Mouse (Mus musculus) liver, embryonic 16.5 days (tissue): ENCODE results near the gene Maml2. TPM values are rescaled to one million over a fixed set of nuclear protein-coding genes. Genes with fewer than 3 reads are reported as not detected.

Experiments used
- ATAC-seq: fragments of 200-750 bp; cut with Nextera tagmentation; 2 replicates; pipeline ENCODE4 v1.8.0; 2017; ENCODE audit warnings: low read depth, mild to moderate bottlenecking, moderate number of reproducible peaks, moderate library complexity
- H3K27ac ChIP-seq: fragments of 300-500 bp; sonication (generic); 2 replicates; pipeline ENCODE4 v1.5.1; 2014; ENCODE audit warnings: mild to moderate bottlenecking, low read length
- H3K27me3 ChIP-seq: fragments of 300-500 bp; sonication (generic); 2 replicates; pipeline ENCODE4 v1.6.1; 2014; ENCODE audit warnings: low read depth, low read length, mixed read lengths; ENCODE audit not compliant: control insufficient read depth, insufficient read depth
- H3K36me3 ChIP-seq: fragments of 300-500 bp; sonication (generic); 2 replicates; pipeline ENCODE4 v1.6.1; 2014; ENCODE audit warnings: mild to moderate bottlenecking; ENCODE audit not compliant: control insufficient read depth, insufficient read depth
- H3K4me1 ChIP-seq: fragments of 300-500 bp; sonication (generic); 2 replicates; pipeline ENCODE4 v1.6.1; 2014; ENCODE audit warnings: low read depth, low read length, mixed read lengths; ENCODE audit not compliant: control insufficient read depth
- H3K4me2 ChIP-seq: fragments of 300-500 bp; sonication (generic); 2 replicates; pipeline ENCODE4 v1.6.1; 2014; ENCODE audit warnings: low read depth, low read length, mixed read lengths
- H3K4me3 ChIP-seq: fragments of 300-500 bp; sonication (generic); 2 replicates; pipeline ENCODE4 v1.5.1; 2014; ENCODE audit warnings: low read depth, mild to moderate bottlenecking, low read length
- H3K9ac ChIP-seq: fragments of 300-500 bp; sonication (generic); 2 replicates; pipeline ENCODE4 v1.6.1; 2014; ENCODE audit warnings: low read depth, low read length
- H3K9me3 ChIP-seq: fragments of 300-500 bp; sonication (generic); replicated peaks from 2 replicates; pipeline ENCODE4 v1.6.1; 2016; ENCODE audit warnings: low read length; ENCODE audit not compliant: control insufficient read depth
- WGBS: fragments of 180-500 bp; shearing (Covaris S2); extraction: QIAGEN DNeasy Blood & Tissue Kit; methylation state at CpG from one replicate; pipeline ENCODE4 v1.1.7; 2014; ENCODE audit not compliant: insufficient replicate concordance; 5-methylcytosine and 5-hydroxymethylcytosine counted together
- polyA plus RNA-seq: library from polyadenylated mRNA; unstranded; fragments of >200 nt; fragmentation: Nextera tagmentation; extraction: Ambion mirVana; gene quantifications from 2 replicates; pipeline ENCODE4 v1.2.1, GENCODE M21; 2015

Maml2 gene
- polyA plus RNA-seq, 1 experiment from 2014 or later, result 0.96 TPM

- H3K27me3 ChIP-seq, result no peaks in the 10 kb centered on the region
- ATAC-seq, result no peak
- no peak overlapping the region for H3K27ac ChIP-seq
- H3K9ac ChIP-seq, result no peak overlapping the region
- no peak overlapping the region for H3K4me3 ChIP-seq
- H3K4me1 ChIP-seq, result no peaks in the 10 kb centered on the region
- H3K4me2 ChIP-seq, result no peak overlapping the region
- H3K36me3 ChIP-seq, result no peaks in the 10 kb centered on the region
- WGBS, result 69% methylated on average over 4 of the region's 4 CpGs
- H3K9me3 ChIP-seq, result no peaks in the 10 kb centered on the region
Measured at GRCm38 (mm10) chr9:13569023-13569422, 271.3 kb downstream of the Maml2 start.

DNA sequence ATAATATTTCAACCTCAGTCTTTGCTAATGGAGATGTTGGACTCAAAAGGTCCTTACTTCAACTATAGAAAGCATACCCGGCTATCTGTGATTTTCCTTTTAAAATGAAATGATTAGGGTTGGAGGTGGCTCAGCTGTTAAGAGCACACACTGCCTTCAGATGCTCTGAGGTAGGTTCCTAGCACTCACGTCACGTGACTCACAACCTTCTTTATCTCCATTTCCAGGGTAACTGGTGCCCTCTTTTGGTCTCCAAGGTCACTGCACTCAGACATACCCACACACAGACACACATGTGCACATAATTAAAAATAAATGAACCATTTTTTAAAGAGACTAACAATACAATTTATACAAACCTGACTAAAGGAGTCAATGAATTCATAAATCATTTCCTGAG lies 275.1 kb downstream of the Maml2 start:
- H3K36me3 ChIP-seq, result no peaks in the 10 kb centered on the region
- WGBS, result 61% methylated on average over 3 of the region's 3 CpGs
- no peak overlapping the region for H3K27ac ChIP-seq
- H3K4me3 ChIP-seq, result no peak overlapping the region
- H3K9me3 ChIP-seq, result no peaks in the 10 kb centered on the region
- no peak for ATAC-seq
- no peak overlapping the region for H3K9ac ChIP-seq
- no peak overlapping the region for H3K4me2 ChIP-seq
- H3K27me3 ChIP-seq, result no peaks in the 10 kb centered on the region
- H3K4me1 ChIP-seq, result no peaks in the 10 kb centered on the region

- no peak overlapping the region for H3K9ac ChIP-seq
- H3K4me1 ChIP-seq, result no peaks in the 10 kb centered on the region
- H3K27ac ChIP-seq, result no peak overlapping the region
- H3K36me3 ChIP-seq, result no peaks in the 10 kb centered on the region
- H3K9me3 ChIP-seq, result no peaks in the 10 kb centered on the region
- no peak overlapping the region for H3K4me3 ChIP-seq
- no peaks in the 10 kb centered on the region for H3K27me3 ChIP-seq
- WGBS, result 15% methylated on average over 5 of the region's 5 CpGs
- H3K4me2 ChIP-seq, result no peak overlapping the region
- no peak for ATAC-seq
Measured at GRCm38 (mm10) chr9:13574059-13574458, 276.3 kb downstream of the Maml2 start.

DNA sequence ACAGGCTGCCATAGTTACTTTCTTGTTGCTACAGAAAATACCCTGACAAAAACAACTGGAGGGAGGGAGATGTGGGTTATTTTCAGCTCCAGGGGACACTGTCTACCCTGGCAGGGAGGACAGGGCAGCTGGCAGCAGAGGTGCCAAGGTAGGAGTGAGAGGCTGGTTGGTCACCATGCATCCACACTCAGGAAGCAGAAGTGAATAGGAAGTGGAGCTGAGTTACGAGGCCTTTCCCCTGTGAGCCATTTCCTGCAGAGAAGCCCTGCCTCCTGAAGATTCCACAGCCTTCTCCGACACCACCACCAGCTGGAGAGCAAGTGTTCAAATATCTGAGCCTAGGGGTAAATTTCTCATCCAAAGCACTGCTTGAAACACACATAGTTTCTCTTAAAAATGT lies 277.2 kb downstream of the Maml2 start:
- Histone ChIP-seq H3K27ac (no peak overlapping the region), H3K9ac (no peak overlapping the region), H3K4me3 (no peak overlapping the region), H3K9me3 (no peaks in the 10 kb centered on the region), H3K4me1 (no peaks in the 10 kb centered on the region), H3K4me2 (no peak overlapping the region), H3K27me3 (no peaks in the 10 kb centered on the region), H3K36me3 (no peaks in the 10 kb centered on the region)
- ATAC-seq, result no peak
- 36% methylated on average over 2 of the region's 2 CpGs for WGBS

DNA sequence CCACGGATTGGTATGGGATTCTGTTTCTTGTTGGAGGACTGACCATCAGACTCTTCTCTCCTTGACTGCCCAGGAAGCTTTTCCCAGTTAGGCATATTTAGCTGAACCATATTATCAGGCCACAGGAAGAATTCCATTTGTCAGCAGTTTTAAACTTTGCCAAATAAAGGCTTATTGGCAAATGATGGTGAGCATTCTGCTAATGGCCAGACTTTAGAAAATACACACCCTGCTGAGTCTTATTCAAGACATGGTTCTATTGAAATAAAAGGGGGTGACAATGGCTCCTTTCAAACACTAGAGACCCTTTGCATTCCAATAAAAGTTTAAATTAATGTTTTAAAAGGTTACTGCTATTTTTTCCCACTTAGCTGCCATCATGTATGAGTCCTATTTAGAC lies 279.4 kb downstream of the Maml2 start:
- Histone ChIP-seq H3K9ac (no peak overlapping the region), H3K9me3 (no peaks in the 10 kb centered on the region), H3K27me3 (no peaks in the 10 kb centered on the region), H3K27ac (no peak overlapping the region), H3K4me2 (no peak overlapping the region), H3K4me3 (no peak overlapping the region), H3K4me1 (no peaks in the 10 kb centered on the region), H3K36me3 (no peaks in the 10 kb centered on the region)
- no peak for ATAC-seq
- 55% methylated on average over 1 of the region's 1 CpGs for WGBS

DNA sequence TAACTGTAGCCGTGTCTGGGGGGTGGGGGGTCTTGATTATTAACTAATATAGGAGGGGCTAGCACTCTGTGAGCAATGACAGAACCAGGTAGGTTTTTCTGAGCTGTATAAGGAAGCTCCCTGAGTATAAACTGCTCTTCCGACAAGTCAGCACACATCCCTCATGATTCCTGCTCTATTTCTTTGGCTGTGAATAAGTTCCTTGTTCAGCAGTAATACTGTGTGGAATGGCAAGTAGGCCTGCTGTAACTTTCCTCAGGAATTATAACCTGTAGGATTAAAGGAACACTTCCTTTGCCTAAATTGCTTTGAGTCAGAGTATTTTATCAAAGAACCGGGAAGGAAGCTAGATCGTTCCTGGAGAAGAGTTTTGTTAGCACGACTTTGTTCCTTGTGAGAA lies 283.4 kb downstream of the Maml2 start:
- Histone ChIP-seq H3K9ac (no peak overlapping the region), H3K36me3 (no peaks in the 10 kb centered on the region), H3K4me3 (no peak overlapping the region), H3K4me2 (no peak overlapping the region), H3K27ac (no peak overlapping the region), H3K4me1 (no peaks in the 10 kb centered on the region), H3K9me3 (no peaks in the 10 kb centered on the region), H3K27me3 (no peaks in the 10 kb centered on the region)
- WGBS, result 53% methylated on average over 5 of the region's 5 CpGs
- ATAC-seq, result no peak

- H3K27me3 ChIP-seq, result no peaks in the 10 kb centered on the region
- 56% methylated on average over 5 of the region's 5 CpGs for WGBS
- no peak overlapping the region for H3K27ac ChIP-seq
- H3K4me1 ChIP-seq, result no peaks in the 10 kb centered on the region
- H3K36me3 ChIP-seq, result no peaks in the 10 kb centered on the region
- ATAC-seq, result no peak
- H3K9ac ChIP-seq, result no peak overlapping the region
- no peak overlapping the region for H3K4me3 ChIP-seq
- no peak overlapping the region for H3K4me2 ChIP-seq
- H3K9me3 ChIP-seq, result no peaks in the 10 kb centered on the region
Measured at GRCm38 (mm10) chr9:13583952-13584351, 286.2 kb downstream of the Maml2 start.

GRCm38 (mm10) chr9:13584435-13584834 lies 286.7 kb downstream of the Maml2 start:
- no peaks in the 10 kb centered on the region for H3K36me3 ChIP-seq
- 62% methylated on average over 3 of the region's 3 CpGs for WGBS
- no peak for ATAC-seq
- no peak overlapping the region for H3K4me2 ChIP-seq
- H3K27ac ChIP-seq, result no peak overlapping the region
- H3K4me3 ChIP-seq, result no peak overlapping the region
- H3K4me1 ChIP-seq, result no peaks in the 10 kb centered on the region
- no peaks in the 10 kb centered on the region for H3K27me3 ChIP-seq
- no peaks in the 10 kb centered on the region for H3K9me3 ChIP-seq
- no peak overlapping the region for H3K9ac ChIP-seq

GRCm38 (mm10) chr9:13587085-13587933 lies 289.6 kb downstream of the Maml2 start:
- H3K36me3 ChIP-seq, result no peaks in the 10 kb centered on the region
- no peak overlapping the region for H3K9ac ChIP-seq
- peak; percentile 63 for ATAC-seq
- no peaks in the 10 kb centered on the region for H3K27me3 ChIP-seq
- no peak overlapping the region for H3K4me3 ChIP-seq
- H3K27ac ChIP-seq, result peak overlapping the region; percentile 21; the same call in 1 of the 2 replicates
- H3K4me2 ChIP-seq, result no peak overlapping the region
- 25% methylated on average over 9 of the region's 9 CpGs for WGBS
- no peaks in the 10 kb centered on the region for H3K4me1 ChIP-seq
- H3K9me3 ChIP-seq, result no peaks in the 10 kb centered on the region
